Mouse (Mus musculus) forebrain, embryonic 16.5 days (tissue): Measurements from ENCODE around the gene Mbip. TPM values are rescaled to one million over a fixed set of nuclear protein-coding genes. Genes with fewer than 3 reads are reported as not detected.

Experiments
- ATAC-seq: fragments of 200-750 bp; cut with Nextera tagmentation; 2 replicates; pipeline ENCODE4 v1.8.0; 2017; ENCODE audit warnings: mild to moderate bottlenecking, moderate library complexity
- H3K27ac ChIP-seq: fragments of 300-500 bp; sonication (generic); 2 replicates; pipeline ENCODE4 v1.5.1; 2014; ENCODE audit warnings: low read length, control low read depth
- H3K27me3 ChIP-seq: fragments of 300-500 bp; sonication (generic); replicated peaks from 2 replicates; pipeline ENCODE4 v1.6.1; 2014; ENCODE audit warnings: low read length; ENCODE audit not compliant: control insufficient read depth, insufficient read depth
- H3K36me3 ChIP-seq: fragments of 300-500 bp; sonication (generic); 2 replicates; pipeline ENCODE4 v1.6.1; 2014; ENCODE audit not compliant: control insufficient read depth, insufficient read depth
- H3K4me1 ChIP-seq: fragments of 300-500 bp; sonication (generic); replicated peaks from 2 replicates; pipeline ENCODE4 v1.6.1; 2014; ENCODE audit warnings: low read length; ENCODE audit not compliant: control insufficient read depth, insufficient read depth
- H3K4me2 ChIP-seq: fragments of 300-500 bp; sonication (generic); 2 replicates; pipeline ENCODE4 v1.6.1; 2014; ENCODE audit warnings: mild to moderate bottlenecking, low read length, control low read depth
- H3K4me3 ChIP-seq: fragments of 300-500 bp; sonication (generic); replicated peaks from 2 replicates; pipeline ENCODE4 v1.5.1; 2014; ENCODE audit warnings: mild to moderate bottlenecking, low read length, control low read depth
- H3K9ac ChIP-seq: fragments of 300-500 bp; sonication (generic); replicated peaks from 2 replicates; pipeline ENCODE4 v1.6.1; 2014; ENCODE audit warnings: low read depth, low read length, control low read depth
- H3K9me3 ChIP-seq: fragments of 300-500 bp; sonication (generic); 2 replicates; pipeline ENCODE4 v1.6.1; 2016; ENCODE audit warnings: low read length; ENCODE audit not compliant: control insufficient read depth
- WGBS: fragments of 180-500 bp; shearing (Covaris S2); extraction: QIAGEN DNeasy Blood & Tissue Kit; methylation state at CpG from one replicate; pipeline ENCODE4 v1.1.7; 2014; 5-methylcytosine and 5-hydroxymethylcytosine counted together
- polyA plus RNA-seq: library from polyadenylated mRNA; unstranded; fragments of >200 nt; fragmentation: Nextera tagmentation; extraction: Ambion mirVana; gene quantifications from 2 replicates; pipeline ENCODE4 v1.2.1, GENCODE M21; 2015

The Mbip gene
- polyA plus RNA-seq, 1 experiment from 2014 or later = 47.7 TPM

- Histone ChIP-seq H3K4me2 (no peak overlapping the region), H3K36me3 (peaks cover 19% of the 10 kb centered on the region), H3K4me3 (no peak overlapping the region), H3K27me3 (no peaks in the 10 kb centered on the region), H3K27ac (no peak overlapping the region), H3K9ac (no peak overlapping the region), H3K4me1 (no peaks in the 10 kb centered on the region), H3K9me3 (no peaks in the 10 kb centered on the region)
- ATAC-seq = no peak
- 95% methylated on average over 1 of the region's 1 CpGs for WGBS
These were observed 19.8 kb downstream of the Mbip start for GRCm38 (mm10) chr12:56325851-56326250.

- no peak overlapping the region for H3K4me3 ChIP-seq
- H3K4me1 ChIP-seq = no peaks in the 10 kb centered on the region
- no peak overlapping the region for H3K27ac ChIP-seq
- no peak for ATAC-seq
- H3K36me3 ChIP-seq = no peaks in the 10 kb centered on the region
- no peak overlapping the region for H3K4me2 ChIP-seq
- H3K9me3 ChIP-seq = no peaks in the 10 kb centered on the region
- no peaks in the 10 kb centered on the region for H3K27me3 ChIP-seq
- WGBS = 89% methylated on average over 4 of the region's 4 CpGs
- H3K9ac ChIP-seq = no peak overlapping the region
These were observed 26.8 kb downstream of the Mbip start for GRCm38 (mm10) chr12:56318941-56319340.

- no peak for ATAC-seq
- 90% methylated on average over 8 of the region's 8 CpGs for WGBS
- H3K4me3 ChIP-seq = no peak overlapping the region
These were observed 27.6 kb downstream of the Mbip start for GRCm38 (mm10) chr12:56318059-56318458.

GRCm38 (mm10) chr12:56305758-56306157, 39.9 kb downstream of the Mbip start:
- Histone ChIP-seq H3K4me1 (peaks cover 10% of the 10 kb centered on the region), H3K9me3 (no peaks in the 10 kb centered on the region), H3K4me2 (no peak overlapping the region), H3K27ac (no peak overlapping the region), H3K9ac (no peak overlapping the region), H3K27me3 (peaks cover 1% of the 10 kb centered on the region; the same call in 1 of the 2 replicates), H3K4me3 (no peak overlapping the region), H3K36me3 (no peaks in the 10 kb centered on the region)
- WGBS = 76% methylated on average over 6 of the region's 6 CpGs
- no peak for ATAC-seq

More at GRCm38 (mm10) chr12:56318059-56318458, 27.6 kb downstream of the Mbip start:
- H3K4me1 ChIP-seq = no peaks in the 10 kb centered on the region
- no peaks in the 10 kb centered on the region for H3K9me3 ChIP-seq
- no peak overlapping the region for H3K4me2 ChIP-seq
- no peaks in the 10 kb centered on the region for H3K36me3 ChIP-seq
- H3K27me3 ChIP-seq = no peaks in the 10 kb centered on the region
- H3K27ac ChIP-seq = no peak overlapping the region
- H3K9ac ChIP-seq = no peak overlapping the region

- Histone ChIP-seq H3K4me3 (peak overlapping the region; percentile 45), H3K4me2 (peak overlapping the region; percentile 75), H3K9ac (peak overlapping the region; percentile 59), H3K27ac (no peak overlapping the region), H3K27me3 (peaks cover 5% of the 10 kb centered on the region; the same call in 1 of the 2 replicates), H3K4me1 (peaks cover 18% of the 10 kb centered on the region), H3K9me3 (no peaks in the 10 kb centered on the region), H3K36me3 (no peaks in the 10 kb centered on the region)
- 33% methylated on average over 4 of the region's 4 CpGs for WGBS
- peak; percentile 13; the same call in 1 of the 2 replicates for ATAC-seq
These were observed 43.2 kb downstream of the Mbip start for GRCm38 (mm10) chr12:56302321-56303017.

GRCm38 (mm10) chr12:56301487-56302293, 44.0 kb downstream of the Mbip start:
- Histone ChIP-seq H3K4me2 (peak overlapping the region; percentile 75), H3K9me3 (no peaks in the 10 kb centered on the region), H3K4me1 (peaks cover 18% of the 10 kb centered on the region), H3K4me3 (peak overlapping the region; percentile 45), H3K9ac (peak overlapping the region; percentile 59), H3K27me3 (peaks cover 5% of the 10 kb centered on the region; the same call in 1 of the 2 replicates), H3K36me3 (no peaks in the 10 kb centered on the region), H3K27ac (peak overlapping the region; percentile 58; the same call in 1 of the 2 replicates)
- WGBS = 6% methylated on average over 27 of the region's 27 CpGs
- peak; percentile 77 for ATAC-seq

GRCm38 (mm10) chr12:56299610-56300009, 46.1 kb downstream of the Mbip start:
- H3K36me3 ChIP-seq = no peaks in the 10 kb centered on the region
- H3K9ac ChIP-seq = no peak overlapping the region
- H3K27me3 ChIP-seq = peaks cover 5% of the 10 kb centered on the region; the same call in 1 of the 2 replicates
- H3K9me3 ChIP-seq = no peaks in the 10 kb centered on the region
- H3K27ac ChIP-seq = no peak overlapping the region
- 71% methylated on average over 3 of the region's 3 CpGs for WGBS
- no peak overlapping the region for H3K4me3 ChIP-seq
- ATAC-seq = no peak
- H3K4me2 ChIP-seq = no peak overlapping the region
- peaks cover 18% of the 10 kb centered on the region for H3K4me1 ChIP-seq

- WGBS = 19% methylated on average over 1 of the region's 1 CpGs
- H3K27me3 ChIP-seq = peaks cover 5% of the 10 kb centered on the region; the same call in 1 of the 2 replicates
- H3K9me3 ChIP-seq = no peaks in the 10 kb centered on the region
- H3K36me3 ChIP-seq = no peaks in the 10 kb centered on the region
- peaks cover 18% of the 10 kb centered on the region for H3K4me1 ChIP-seq
- H3K27ac ChIP-seq = no peak overlapping the region
- no peak overlapping the region for H3K4me3 ChIP-seq
- H3K9ac ChIP-seq = no peak overlapping the region
- H3K4me2 ChIP-seq = no peak overlapping the region
- ATAC-seq = no peak
These were observed 46.8 kb downstream of the Mbip start for GRCm38 (mm10) chr12:56298919-56299318.
